Comparison of ENCODE assay signal across 16 mouse cellular contexts in the genomic region with DNA sequence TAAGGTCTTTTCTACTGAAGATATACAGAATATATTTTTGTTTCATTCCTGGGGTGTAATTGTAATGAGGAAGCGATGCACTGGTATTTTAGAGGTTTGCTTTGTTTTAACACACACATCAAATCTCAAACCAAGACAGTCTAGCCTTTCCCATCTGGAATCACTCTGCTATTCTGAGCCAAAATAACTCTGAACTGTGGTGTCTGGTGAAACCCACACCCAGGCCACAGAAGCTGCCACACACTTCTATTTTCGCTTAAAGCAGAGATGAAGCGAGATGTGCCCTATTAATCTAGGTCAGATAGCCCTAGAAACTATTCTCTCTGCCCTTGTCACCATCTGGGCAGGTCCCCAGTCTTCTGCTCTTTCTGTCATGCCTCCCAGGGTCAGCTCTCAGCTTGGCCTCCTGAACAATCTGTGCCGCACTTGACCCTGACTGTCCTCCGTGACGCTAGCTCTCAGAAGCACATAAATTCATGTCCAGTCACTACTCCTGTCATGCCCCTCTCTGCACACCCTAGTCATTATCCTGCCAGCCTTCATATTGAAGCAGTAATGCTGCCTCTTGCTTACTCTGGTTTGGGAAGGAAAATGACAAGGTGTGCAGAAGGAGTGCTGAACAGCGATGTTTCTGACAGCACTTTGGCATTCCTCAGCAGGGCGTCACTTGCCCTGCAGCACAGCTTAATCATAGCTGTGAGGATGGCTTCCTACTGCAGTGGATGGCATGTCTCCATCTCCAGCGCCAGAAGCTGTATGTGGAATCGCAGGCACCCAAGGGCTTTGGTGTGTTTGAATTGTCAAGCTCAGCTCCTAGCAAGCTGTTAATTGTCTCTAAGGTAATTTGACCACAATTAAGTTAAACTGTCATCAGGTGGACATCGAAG. TPM values are rescaled to one million over a fixed set of nuclear protein-coding genes. Genes with fewer than 3 reads are reported as not detected.
DNase-seq lines count a peak whose midpoint lies in the region; ATAC-seq lines count a peak whose summit lies in the region.
"Had no signal": no experiment of that assay in that cellular context is flagged by ENCODE, and none has a peak within 500 bp of the region (broad histone marks: within the 10 kb centered on the region; RNA-seq: fewer than 3 reads in every experiment).

No protein-coding gene starts in this region.

- peaks cover 16% of the 10 kb centered on the region; the same call in 1 of the 2 replicates for H3K27me3 ChIP-seq in heart, embryonic 13.5 days (replicated peaks)
- no peaks in the 10 kb centered on the region for H3K27me3 ChIP-seq in kidney, embryonic 16.5 days (ENCODE audit: insufficient read depth, low read length)
- H3K27me3 ChIP-seq: limb, embryonic 13.5 days; neural tube, embryonic 12.5 days had no signal

- peak overlapping the region; percentile 27; the same call in 1 of the 2 replicates for H3K4me2 ChIP-seq in heart, embryonic 13.5 days
- no peak overlapping the region for H3K4me2 ChIP-seq in kidney, embryonic 16.5 days (replicated peaks; ENCODE audit: low read depth, low read length)
- H3K4me2 ChIP-seq: limb, embryonic 13.5 days; lung, embryonic 14.5 days; midbrain, embryonic 11.5 days; neural tube, embryonic 12.5 days had no signal

- no peak for DNase-seq in heart, postnatal 14 days
- DNase-seq in ZHBTc4 (ENCODE audit: low read depth, low spot score) = peak; percentile 2
- peak; percentile 63 for DNase-seq in adrenal gland, postnatal 14 days
- DNase-seq in cerebellum, postnatal 14 days = peak; percentile 46
- no peak for DNase-seq in gastrocnemius, postnatal 36 days
- DNase-seq in frontal cortex, postnatal 25 days (ENCODE audit: low spot score in 2 of 2) = no peak
- DNase-seq: lung, embryonic 14.5 days; retina, postnatal 1 day; thymus, postnatal 14 days had no signal

- no peaks in the 10 kb centered on the region; the same call in 1 of the 2 replicates for H3K9me3 ChIP-seq in heart, embryonic 13.5 days
- H3K9me3 ChIP-seq in kidney, embryonic 16.5 days (ENCODE audit: low read length) = no peaks in the 10 kb centered on the region
- H3K9me3 ChIP-seq: limb, embryonic 13.5 days; neural tube, embryonic 12.5 days had no signal

- no peak for ATAC-seq in heart, embryonic 13.5 days (ENCODE audit: extremely low read depth, insufficient number of reproducible peaks, low FRiP score, low TSS enrichment)
- ATAC-seq in kidney, embryonic 16.5 days (ENCODE audit: low FRiP score, low TSS enrichment) = no peak
- ATAC-seq: intestine, embryonic 16.5 days had no signal

- intact Hi-C loops in heart, postnatal 14 days (cut with DNase I) = no loop called here
- intact Hi-C loops in gastrocnemius, postnatal 36 days (cut with DNase I) = no loop called here

- no peak overlapping the region for H3K9ac ChIP-seq in heart, embryonic 13.5 days
- no peak overlapping the region for H3K9ac ChIP-seq in kidney, embryonic 16.5 days (replicated peaks; ENCODE audit: low read length)
- H3K9ac ChIP-seq: limb, embryonic 13.5 days; lung, embryonic 14.5 days; neural tube, embryonic 12.5 days had no signal

- 0 out of 2 replicates have a peak overlapping the region, but pooled peaks have one; percentile 54 for H3K27ac ChIP-seq in heart, embryonic 13.5 days (replicated peaks)
- H3K27ac ChIP-seq in kidney, embryonic 16.5 days (ENCODE audit: low read length) = no peak overlapping the region
- H3K27ac ChIP-seq: limb, embryonic 13.5 days; neural tube, embryonic 12.5 days had no signal

- no peaks in the 10 kb centered on the region for H3K36me3 ChIP-seq in heart, embryonic 13.5 days
- no peaks in the 10 kb centered on the region for H3K36me3 ChIP-seq in kidney, embryonic 16.5 days (ENCODE audit: insufficient read depth, low read length)
- H3K36me3 ChIP-seq: limb, embryonic 13.5 days; neural tube, embryonic 12.5 days had no signal

- peaks cover 18% of the 10 kb centered on the region for H3K4me1 ChIP-seq in heart, embryonic 13.5 days
- H3K4me1 ChIP-seq in kidney, embryonic 16.5 days (ENCODE audit: insufficient read depth, low read length) = 0 out of 2 replicates have a peak, but pooled peaks cover 3% of the 10 kb centered on the region
- H3K4me1 ChIP-seq: neural tube, embryonic 12.5 days had no signal

- no peak overlapping the region for H3K4me3 ChIP-seq in heart, embryonic 13.5 days
- no peak overlapping the region for H3K4me3 ChIP-seq in kidney, embryonic 16.5 days (ENCODE audit: low read length)
- H3K4me3 ChIP-seq: erythroblast, embryonic 14.5 days; limb, embryonic 13.5 days; neural tube, embryonic 12.5 days had no signal

- WGBS in heart, embryonic 13.5 days = 40% methylated on average over 11 of the region's 11 CpGs
- WGBS in kidney, embryonic 16.5 days = 52% methylated on average over 11 of the region's 11 CpGs

RNA-seq across cellular contexts. Expression of a gene that starts 57.1 kb away (rescaled TPM):
- polyA plus RNA-seq in heart, embryonic 13.5 days (2015; fragmentation: Nextera tagmentation; extraction: Ambion mirVana) = 12.6 and 14.4 TPM in 2 replicates
- total RNA-seq in heart, postnatal 14 days (2021) = 10 to 100 TPM; 24.6 to 26.9 TPM
- total RNA-seq in adrenal gland, postnatal 14 days (2021) = 24.8 and 25.4 TPM in 2 replicates
- 10 to 100 TPM; 17.7 to 19.8 TPM for total RNA-seq in gastrocnemius, postnatal 36 days (2021)
- 20.5 and 22.1 TPM in 2 replicates for polyA plus RNA-seq in kidney, embryonic 16.5 days (2015; fragmentation: Nextera tagmentation; extraction: Ambion mirVana)

Comparison
In these comparisons a context has a peak if more than half of its experiments do, and no peak if none do; other contexts are left out.
1. DNase-seq: peak in ZHBTc4 (single experiment), adrenal gland, postnatal 14 days (single experiment) and cerebellum, postnatal 14 days (2 of 2); none in heart, postnatal 14 days (0 of 2), gastrocnemius, postnatal 36 days (0 of 2) and frontal cortex, postnatal 25 days (0 of 2).